Mouse (Mus musculus): ENCODE data around the gene Hoxa10.

Hoxa10 gene

DNA sequence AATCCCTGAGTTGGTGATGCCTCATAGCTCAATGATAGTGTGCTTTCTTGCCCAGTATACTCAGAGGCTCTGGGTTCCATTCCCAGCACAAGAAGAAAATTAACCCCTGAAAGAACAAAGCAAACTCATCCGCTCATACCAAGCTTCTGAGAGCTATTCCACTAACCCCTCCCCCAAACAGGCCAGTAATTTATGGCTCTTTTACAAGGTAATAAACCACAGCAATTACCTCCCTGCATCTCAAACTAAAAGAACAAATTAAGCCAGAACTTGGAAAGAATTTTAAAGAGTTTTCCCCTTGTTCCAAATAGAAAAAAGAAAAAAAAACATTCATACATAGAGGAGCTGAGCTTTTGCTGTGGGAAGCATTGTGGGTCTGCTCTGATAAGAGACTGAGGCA lies 57.9 kb downstream of the Hoxa10 start:
- no peak for DNase-seq (ENCODE audit: low spot score)

DNA sequence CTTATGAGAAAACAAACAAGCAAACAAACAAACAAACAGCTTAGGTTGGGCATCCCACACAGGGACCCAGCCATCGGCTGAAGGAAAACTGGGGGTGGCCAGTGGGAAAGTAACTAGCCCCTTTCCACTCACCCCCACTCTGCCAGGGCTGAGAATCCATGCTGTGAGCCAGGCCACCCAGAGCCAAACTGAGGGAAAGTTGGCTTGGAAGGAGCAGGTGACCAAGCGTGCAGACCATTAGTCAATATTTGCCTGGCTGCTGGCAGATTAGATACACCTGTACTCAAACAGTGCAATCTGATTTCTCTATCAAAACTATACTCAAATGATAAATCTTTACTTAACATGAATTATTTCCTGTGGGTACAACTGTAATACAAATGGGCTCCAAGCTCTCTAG lies 58.6 kb downstream of the Hoxa10 start:
- no peak for DNase-seq (ENCODE audit: low spot score)
